ENCODE assay signal across 13 mouse cellular contexts in the genomic region with DNA sequence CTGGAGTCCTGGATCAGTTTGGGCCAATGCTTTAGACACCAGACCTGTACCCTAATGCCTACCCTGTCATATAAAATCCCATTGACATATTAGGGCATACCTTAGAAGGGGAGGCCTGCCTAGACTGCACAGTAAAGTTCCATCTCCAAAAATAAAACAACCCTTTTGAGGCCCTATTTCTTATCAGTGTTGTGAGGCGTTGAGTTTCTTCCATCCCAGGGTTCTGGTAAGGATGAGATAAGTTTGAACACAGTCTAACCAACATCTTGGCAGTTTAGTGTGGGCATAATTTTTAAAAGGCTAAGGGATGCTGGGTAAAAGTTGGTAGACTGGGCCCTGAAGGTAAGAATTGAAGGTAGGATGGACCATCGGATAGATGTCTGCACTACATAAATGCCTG. TPM values are rescaled to one million over a fixed set of nuclear protein-coding genes. Genes with fewer than 3 reads are reported as not detected.
DNase-seq lines count a peak whose midpoint lies in the region; ATAC-seq lines count a peak whose summit lies in the region.
"Had no signal": no experiment of that assay in that cellular context is flagged by ENCODE, and none has a peak within 500 bp of the region (broad histone marks: within the 10 kb centered on the region; RNA-seq: fewer than 3 reads in every experiment).

No protein-coding gene starts in this region.

- intact Hi-C loops in heart, postnatal 10 days (cut with DNase I), result loop anchor here (5.0 kb wide), 1 partner anchor 113 kb away; the partner anchor contains the start of gene Wdr45b
- intact Hi-C loops in left cerebral cortex, postnatal 10 days (cut with DNase I), result no loop called here

- WGBS in heart, embryonic 14.5 days, result 58% methylated on average over 2 of the region's 2 CpGs
- WGBS in neural tube, embryonic 12.5 days, result 94% methylated on average over 2 of the region's 2 CpGs
- 92% methylated on average over 2 of the region's 2 CpGs for WGBS in neural tube, embryonic 15.5 days

- H3K9ac ChIP-seq in heart, embryonic 14.5 days (ENCODE audit: low read length), result no peak overlapping the region
- no peak overlapping the region for H3K9ac ChIP-seq in neural tube, embryonic 12.5 days
- H3K9ac ChIP-seq in neural tube, embryonic 15.5 days (replicated peaks), result no peak overlapping the region
- H3K9ac ChIP-seq: forebrain, postnatal 0 days; lung, embryonic 15.5 days had no signal

- peaks cover 4 to 25% of the 10 kb centered on the region in 2 experiments; a peak in 3 of 4 replicates for H3K4me1 ChIP-seq in heart, embryonic 14.5 days (ENCODE audit: control insufficient read depth in 2 of 2, insufficient read depth in 2 of 2, low read length in 2 of 2)
- peaks cover 22% of the 10 kb centered on the region for H3K4me1 ChIP-seq in neural tube, embryonic 12.5 days
- peaks cover 43% of the 10 kb centered on the region for H3K4me1 ChIP-seq in neural tube, embryonic 15.5 days
- peaks cover 69% of the 10 kb centered on the region for H3K4me1 ChIP-seq in erythroblast, embryonic 14.5 days (ENCODE audit: control insufficient read depth)

- no peak for DNase-seq in heart, postnatal 10 days
- peak; percentile 16 to 54 for DNase-seq in spleen, postnatal 36 days (ENCODE audit: low spot score in 2 of 2)
- no peak for DNase-seq in left cerebral cortex, postnatal 10 days (ENCODE audit: extremely low spot score in 1 of 2, low spot score in 2 of 2)
- DNase-seq: adrenal gland, postnatal 10 days; cerebellum, adult 18-20 months; forebrain, postnatal 0 days; gastrocnemius, postnatal 36 days; kidney, postnatal 14 days had no signal

- peaks cover 60% of the 10 kb centered on the region for H3K36me3 ChIP-seq in heart, embryonic 14.5 days (ENCODE audit: control insufficient read depth, insufficient read depth, low read length)
- H3K36me3 ChIP-seq in neural tube, embryonic 12.5 days, result peaks cover 52% of the 10 kb centered on the region
- H3K36me3 ChIP-seq in neural tube, embryonic 15.5 days, result peaks cover 35% of the 10 kb centered on the region
- H3K36me3 ChIP-seq in erythroblast, embryonic 14.5 days (ENCODE audit: control insufficient read depth), result peaks cover 71% of the 10 kb centered on the region

- H3K27ac ChIP-seq in heart, embryonic 14.5 days (replicated peaks in 1 of 2; ENCODE audit: control insufficient read depth in 1 of 2, insufficient read depth in 1 of 2, low read depth in 2 of 2, low read length in 2 of 2), result no peak overlapping the region; a peak in 1 of 4 replicates
- no peak overlapping the region for H3K27ac ChIP-seq in neural tube, embryonic 12.5 days
- no peak overlapping the region for H3K27ac ChIP-seq in neural tube, embryonic 15.5 days (replicated peaks)
- H3K27ac ChIP-seq: lung, embryonic 15.5 days had no signal

- H3K4me2 ChIP-seq in heart, embryonic 14.5 days (ENCODE audit: low read length), result peak overlapping the region; percentile 70
- H3K4me2 ChIP-seq in neural tube, embryonic 12.5 days (replicated peaks), result 0 out of 2 replicates have a peak overlapping the region, but pooled peaks have one; percentile 5
- H3K4me2 ChIP-seq in neural tube, embryonic 15.5 days, result no peak overlapping the region; the same call in 1 of the 2 replicates
- H3K4me2 ChIP-seq: lung, embryonic 15.5 days had no signal

- H3K4me3 ChIP-seq in heart, embryonic 14.5 days (ENCODE audit: control insufficient read depth in 1 of 2, insufficient read depth in 1 of 2, low read depth in 1 of 2, low read length in 2 of 2), result no peak overlapping the region
- no peak overlapping the region for H3K4me3 ChIP-seq in neural tube, embryonic 12.5 days
- no peak overlapping the region for H3K4me3 ChIP-seq in neural tube, embryonic 15.5 days (replicated peaks)
- peak overlapping the region; percentile 79 for H3K4me3 ChIP-seq in erythroblast, embryonic 14.5 days (replicated peaks)
- H3K4me3 ChIP-seq: lung, embryonic 15.5 days had no signal

- no peaks in the 10 kb centered on the region for H3K27me3 ChIP-seq in heart, embryonic 14.5 days (ENCODE audit: control insufficient read depth, insufficient read depth, low read length)
- H3K27me3 ChIP-seq in neural tube, embryonic 12.5 days (replicated peaks), result no peaks in the 10 kb centered on the region
- no peaks in the 10 kb centered on the region for H3K27me3 ChIP-seq in neural tube, embryonic 15.5 days (replicated peaks)
- no peaks in the 10 kb centered on the region for H3K27me3 ChIP-seq in erythroblast, embryonic 14.5 days (ENCODE audit: control insufficient read depth)
- H3K27me3 ChIP-seq: lung, embryonic 15.5 days had no signal

- H3K9me3 ChIP-seq in heart, embryonic 14.5 days (ENCODE audit: control insufficient read depth, low read length), result no peaks in the 10 kb centered on the region
- no peaks in the 10 kb centered on the region for H3K9me3 ChIP-seq in neural tube, embryonic 12.5 days
- no peaks in the 10 kb centered on the region for H3K9me3 ChIP-seq in neural tube, embryonic 15.5 days (replicated peaks)
- H3K9me3 ChIP-seq in erythroblast, embryonic 14.5 days (ENCODE audit: control insufficient read depth, low read length), result no peaks in the 10 kb centered on the region
- H3K9me3 ChIP-seq: lung, embryonic 15.5 days had no signal

- ATAC-seq in heart, embryonic 14.5 days (ENCODE audit: insufficient number of reproducible peaks, insufficient read depth, low FRiP score, low read depth), result no peak
- ATAC-seq in neural tube, embryonic 12.5 days (ENCODE audit: low FRiP score, low read depth), result no peak
- no peak for ATAC-seq in neural tube, embryonic 15.5 days (ENCODE audit: low FRiP score)
- ATAC-seq: forebrain, postnatal 0 days had no signal

RNA-seq across cellular contexts. Expression of gene Narf, which starts 2.6 kb away (rescaled TPM):
- polyA plus RNA-seq in heart, embryonic 14.5 days (2014; fragmentation: Nextera tagmentation; extraction: Ambion mirVana), result 57.8 and 58.0 TPM in 2 replicates
- total RNA-seq in heart, postnatal 10 days (2021), result 10 to 100 TPM; 75.8 to 93.3 TPM
- 90.2 and 96.2 TPM in 2 replicates for polyA plus RNA-seq in neural tube, embryonic 12.5 days (2016; fragmentation: Nextera tagmentation; extraction: Ambion mirVana)
- polyA plus RNA-seq in neural tube, embryonic 15.5 days (2015; fragmentation: Nextera tagmentation; extraction: Ambion mirVana), result 85.9 and 99.1 TPM in 2 replicates
- polyA plus RNA-seq in erythroblast, embryonic 14.5 days (2012), result 5.0 and 6.6 TPM in 2 replicates
- total RNA-seq in left cerebral cortex, postnatal 10 days (2021), result 10 to 100 TPM; 67.6 to 80.3 TPM

RNA-seq across cellular contexts. Expression of gene Cybc1, which starts 10.5 kb away (rescaled TPM):
- 22.7 and 23.1 TPM in 2 replicates for polyA plus RNA-seq in heart, embryonic 14.5 days (2014; fragmentation: Nextera tagmentation; extraction: Ambion mirVana)
- total RNA-seq in heart, postnatal 10 days (2021), result 10 to 100 TPM in 1 of 2 experiments, 1 to 10 TPM in 1; 9.3 to 12.6 TPM
- 41.2 and 42.1 TPM in 2 replicates for polyA plus RNA-seq in neural tube, embryonic 12.5 days (2016; fragmentation: Nextera tagmentation; extraction: Ambion mirVana)
- 35.7 and 38.9 TPM in 2 replicates for polyA plus RNA-seq in neural tube, embryonic 15.5 days (2015; fragmentation: Nextera tagmentation; extraction: Ambion mirVana)
- 0.68 and 1.4 TPM in 2 replicates for polyA plus RNA-seq in erythroblast, embryonic 14.5 days (2012)
- 10 to 100 TPM; 22.8 to 24.7 TPM for total RNA-seq in left cerebral cortex, postnatal 10 days (2021)

RNA-seq across cellular contexts. Expression of gene Foxk2, which starts 20.1 kb away (rescaled TPM):
- 9.2 TPM in 2 replicates for polyA plus RNA-seq in heart, embryonic 14.5 days (2014; fragmentation: Nextera tagmentation; extraction: Ambion mirVana)
- total RNA-seq in heart, postnatal 10 days (2021), result 10 to 100 TPM; 23.3 to 27.6 TPM
- polyA plus RNA-seq in neural tube, embryonic 12.5 days (2016; fragmentation: Nextera tagmentation; extraction: Ambion mirVana), result 15.2 and 15.3 TPM in 2 replicates
- polyA plus RNA-seq in neural tube, embryonic 15.5 days (2015; fragmentation: Nextera tagmentation; extraction: Ambion mirVana), result 11.4 and 12.8 TPM in 2 replicates
- polyA plus RNA-seq in erythroblast, embryonic 14.5 days (2012), result 1.4 and 2.0 TPM in 2 replicates
- total RNA-seq in left cerebral cortex, postnatal 10 days (2021), result 100 to 1,000 TPM; 118 to 121 TPM

RNA-seq across cellular contexts. Expression of gene Ogfod3, which starts 35.2 kb away (rescaled TPM):
- polyA plus RNA-seq in heart, embryonic 14.5 days (2014; fragmentation: Nextera tagmentation; extraction: Ambion mirVana), result 33.3 and 34.1 TPM in 2 replicates
- total RNA-seq in heart, postnatal 10 days (2021), result 10 to 100 TPM; 18.3 to 19.4 TPM
- polyA plus RNA-seq in neural tube, embryonic 12.5 days (2016; fragmentation: Nextera tagmentation; extraction: Ambion mirVana), result 18.2 and 19.7 TPM in 2 replicates
- polyA plus RNA-seq in neural tube, embryonic 15.5 days (2015; fragmentation: Nextera tagmentation; extraction: Ambion mirVana), result 26.8 and 31.7 TPM in 2 replicates
- 1.2 and 1.4 TPM in 2 replicates for polyA plus RNA-seq in erythroblast, embryonic 14.5 days (2012)
- total RNA-seq in left cerebral cortex, postnatal 10 days (2021), result 1 to 10 TPM; 7.4 to 9.2 TPM

RNA-seq across cellular contexts. Expression of gene Hexdc, which starts 35.4 kb away (rescaled TPM):
- polyA plus RNA-seq in heart, embryonic 14.5 days (2014; fragmentation: Nextera tagmentation; extraction: Ambion mirVana), result 6.7 and 8.8 TPM in 2 replicates
- total RNA-seq in heart, postnatal 10 days (2021), result 10 to 100 TPM; 12.7 to 15.1 TPM
- polyA plus RNA-seq in neural tube, embryonic 12.5 days (2016; fragmentation: Nextera tagmentation; extraction: Ambion mirVana), result 12.2 and 13.1 TPM in 2 replicates
- 28.9 and 35.1 TPM in 2 replicates for polyA plus RNA-seq in neural tube, embryonic 15.5 days (2015; fragmentation: Nextera tagmentation; extraction: Ambion mirVana)
- polyA plus RNA-seq in erythroblast, embryonic 14.5 days (2012), result 0.50 and 0.58 TPM in 2 replicates
- 10 to 100 TPM; 41.0 to 42.7 TPM for total RNA-seq in left cerebral cortex, postnatal 10 days (2021)

Comparison
In these comparisons a context has a peak if more than half of its experiments do, and no peak if none do; other contexts are left out.
1. DNase-seq: peak in spleen, postnatal 36 days (2 of 2); none in heart, postnatal 10 days (0 of 2) and left cerebral cortex, postnatal 10 days (0 of 2).